9 mouse cellular contexts compared by ENCODE assay signal in the genomic region with DNA sequence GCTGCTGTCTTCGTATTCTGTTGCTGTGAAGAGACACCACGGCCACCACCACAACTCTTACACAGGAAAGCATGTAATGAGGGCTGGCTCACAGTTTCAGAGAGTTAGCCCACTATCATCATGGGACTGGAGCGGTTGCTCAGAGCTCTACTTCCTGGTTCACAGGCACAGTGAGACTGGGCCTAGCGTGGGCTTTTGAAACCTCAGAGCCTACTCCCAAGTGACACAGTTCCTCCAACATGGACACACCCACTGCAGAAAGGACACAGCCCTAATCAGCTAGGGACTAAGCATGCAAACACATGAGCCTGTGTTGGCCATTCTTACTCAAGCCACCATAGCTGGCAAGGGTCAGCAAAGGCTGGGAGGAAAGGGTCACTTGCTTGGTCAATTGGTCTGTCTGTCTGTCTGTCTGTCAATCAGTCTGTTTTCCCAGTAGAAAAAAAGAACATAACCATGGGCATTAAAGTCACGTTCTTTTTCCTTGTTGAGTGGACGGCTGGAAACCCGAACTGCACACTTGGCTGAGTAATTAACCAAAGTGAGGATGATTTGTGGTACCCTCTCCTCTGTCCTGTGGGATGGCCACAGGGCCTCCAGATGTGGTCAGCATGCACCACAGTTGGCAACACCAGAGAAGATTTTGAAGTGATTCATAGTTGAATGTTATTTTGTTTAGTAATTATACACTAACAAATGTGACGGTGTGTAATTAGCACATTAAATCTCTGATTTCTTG. TPM values are rescaled to one million over a fixed set of nuclear protein-coding genes. Genes with fewer than 3 reads are reported as not detected.
DNase-seq lines count a peak whose midpoint lies in the region; ATAC-seq lines count a peak whose summit lies in the region.
"Had no signal": no experiment of that assay in that cellular context is flagged by ENCODE, and none has a peak within 500 bp of the region (broad histone marks: within the 10 kb centered on the region; RNA-seq: fewer than 3 reads in every experiment).

No protein-coding gene starts in this region.

- no peak overlapping the region for H3K4me3 ChIP-seq in liver, embryonic 12.5 days
- no peak overlapping the region for H3K4me3 ChIP-seq in midbrain, embryonic 14.5 days (replicated peaks; ENCODE audit: low read depth, low read length)
- H3K4me3 ChIP-seq: lung, embryonic 15.5 days had no signal

- peak; percentile 70 for ATAC-seq in activated CD4-positive, CD25-positive, alpha-beta regulatory T cell, adult 4 months
- peak; percentile 46; the same call in 1 of the 2 replicates for ATAC-seq in liver, embryonic 12.5 days
- ATAC-seq in midbrain, embryonic 14.5 days (ENCODE audit: low FRiP score, low TSS enrichment): no peak

- no peaks in the 10 kb centered on the region for H3K27me3 ChIP-seq in liver, embryonic 12.5 days (replicated peaks)
- H3K27me3 ChIP-seq in midbrain, embryonic 14.5 days (ENCODE audit: control insufficient read depth, insufficient read depth, low read length): no peaks in the 10 kb centered on the region
- H3K27me3 ChIP-seq: lung, embryonic 15.5 days had no signal

- H3K4me2 ChIP-seq in liver, embryonic 12.5 days: no peak overlapping the region
- H3K4me2 ChIP-seq in midbrain, embryonic 14.5 days (ENCODE audit: low read length): no peak overlapping the region
- H3K4me2 ChIP-seq: lung, embryonic 15.5 days had no signal

- H3K9ac ChIP-seq in liver, embryonic 12.5 days: 0 out of 2 replicates have a peak overlapping the region, but pooled peaks have one; percentile 2
- no peak overlapping the region for H3K9ac ChIP-seq in midbrain, embryonic 14.5 days (replicated peaks; ENCODE audit: low read length)
- H3K9ac ChIP-seq: lung, embryonic 15.5 days had no signal

- DNase-seq in spleen, adult 18-20 months: peak; percentile 35 to 41
- no peak for DNase-seq in spleen, postnatal 14 days (ENCODE audit: low spot score in 2 of 2)
- DNase-seq in spleen, postnatal 36 days (ENCODE audit: low spot score in 2 of 2): peak; percentile 72 to 75
- no peak for DNase-seq in left cerebral cortex, adult 11 months (ENCODE audit: low spot score)
- no peak for DNase-seq in midbrain, embryonic 14.5 days
- DNase-seq in adrenal gland, postnatal 25 days: no peak

- H3K36me3 ChIP-seq in liver, embryonic 12.5 days: 0 out of 2 replicates have a peak, but pooled peaks cover 3% of the 10 kb centered on the region
- H3K36me3 ChIP-seq in midbrain, embryonic 14.5 days (ENCODE audit: control insufficient read depth, insufficient read depth, low read length): no peaks in the 10 kb centered on the region
- H3K36me3 ChIP-seq: lung, embryonic 15.5 days had no signal

- WGBS in liver, embryonic 12.5 days (ENCODE audit: insufficient replicate concordance): 61% methylated on average over 8 of the region's 8 CpGs
- WGBS in midbrain, embryonic 14.5 days: 90% methylated on average over 8 of the region's 8 CpGs

- H3K9me3 ChIP-seq in liver, embryonic 12.5 days (replicated peaks): no peaks in the 10 kb centered on the region
- H3K9me3 ChIP-seq in midbrain, embryonic 14.5 days (ENCODE audit: control insufficient read depth, low read length): no peaks in the 10 kb centered on the region
- H3K9me3 ChIP-seq: lung, embryonic 15.5 days had no signal

- peaks cover 79% of the 10 kb centered on the region for H3K4me1 ChIP-seq in liver, embryonic 12.5 days
- peaks cover 17% of the 10 kb centered on the region for H3K4me1 ChIP-seq in midbrain, embryonic 14.5 days (ENCODE audit: control insufficient read depth, insufficient read depth, low read length)

- peak overlapping the region; percentile 28; the same call in 1 of the 2 replicates for H3K27ac ChIP-seq in liver, embryonic 12.5 days
- H3K27ac ChIP-seq in midbrain, embryonic 14.5 days (replicated peaks; ENCODE audit: low read depth, low read length): no peak overlapping the region
- H3K27ac ChIP-seq: lung, embryonic 15.5 days had no signal

RNA-seq across cellular contexts. Expression of gene Ppp2r5c, which starts 56.7 kb away (rescaled TPM):
- 100 to 1,000 TPM; 583 to 590 TPM for polyA plus RNA-seq in activated CD4-positive, CD25-positive, alpha-beta regulatory T cell, adult 4 months (2017; shearing (Covaris generic))
- 103 and 105 TPM in 2 replicates for polyA plus RNA-seq in liver, embryonic 12.5 days (2016; fragmentation: Nextera tagmentation; extraction: Ambion mirVana)
- 125 and 158 TPM in 2 replicates for polyA plus RNA-seq in midbrain, embryonic 14.5 days (2014; fragmentation: Nextera tagmentation; extraction: Ambion mirVana)
- total RNA-seq in adrenal gland, postnatal 25 days (2021): 98.6 and 115 TPM in 2 replicates

Comparison
In these comparisons a context has a peak if more than half of its experiments do, and no peak if none do; other contexts are left out.
1. DNase-seq: peak in spleen, adult 18-20 months (2 of 2) and spleen, postnatal 36 days (2 of 2); none in spleen, postnatal 14 days (0 of 2), left cerebral cortex, adult 11 months (single experiment), midbrain, embryonic 14.5 days (single experiment) and adrenal gland, postnatal 25 days (single experiment).